Mouse (Mus musculus) limb, embryonic 14.5 days (tissue): Measurements from ENCODE around the gene Efcab2. TPM values are rescaled to one million over a fixed set of nuclear protein-coding genes. Genes with fewer than 3 reads are reported as not detected.

Source experiments
- ATAC-seq: fragments of 200-750 bp; cut with Nextera tagmentation; 2 replicates; pipeline ENCODE4 v1.8.0; 2017; ENCODE audit warnings: low read depth, moderate number of reproducible peaks, moderate TSS enrichment; ENCODE audit not compliant: low FRiP score
- DNase-seq: peaks from one replicate; pipeline ENCODE4 v3.0.0-alpha.2; 2015; ENCODE audit warnings: low spot score
- H3K27ac ChIP-seq: fragments of 300-500 bp; sonication (generic); replicated peaks from 2 replicates; pipeline ENCODE4 v1.5.1; 2014; ENCODE audit warnings: low read depth, mild to moderate bottlenecking, low read length, moderate library complexity, mixed read lengths
- H3K27me3 ChIP-seq: fragments of 300-500 bp; sonication (generic); 2 replicates; pipeline ENCODE4 v1.6.1; 2014; ENCODE audit warnings: low read length, mixed read lengths; ENCODE audit not compliant: control insufficient read depth, insufficient read depth
- H3K36me3 ChIP-seq: fragments of 300-500 bp; sonication (generic); 2 replicates; pipeline ENCODE4 v1.6.1; 2014; ENCODE audit warnings: mild to moderate bottlenecking, low read length, moderate library complexity, mixed read lengths; ENCODE audit not compliant: control insufficient read depth, insufficient read depth
- H3K4me1 ChIP-seq: fragments of 300-500 bp; sonication (generic); 2 replicates; pipeline ENCODE4 v1.6.1; 2014; ENCODE audit warnings: antibody characterized with exemption, low read length, mixed read lengths; ENCODE audit not compliant: control insufficient read depth, insufficient read depth
- H3K4me2 ChIP-seq: fragments of 300-500 bp; sonication (generic); replicated peaks from 2 replicates; pipeline ENCODE4 v1.6.1; 2014; ENCODE audit warnings: low read depth, mild to moderate bottlenecking, low read length, moderate library complexity; ENCODE audit not compliant: severe bottlenecking
- H3K4me3 ChIP-seq: fragments of 300-500 bp; sonication (generic); replicated peaks from 2 replicates; pipeline ENCODE4 v1.5.1; 2014; ENCODE audit warnings: low read length
- H3K9ac ChIP-seq: fragments of 300-500 bp; sonication (generic); 2 replicates; pipeline ENCODE4 v1.6.1; 2014; ENCODE audit warnings: mild to moderate bottlenecking, low read depth, low read length, moderate library complexity; ENCODE audit not compliant: severe bottlenecking
- H3K9me3 ChIP-seq: fragments of 300-500 bp; sonication (generic); 2 replicates; pipeline ENCODE4 v1.6.1; 2016; ENCODE audit warnings: low read length; ENCODE audit not compliant: control insufficient read depth
- POLR2A ChIP-seq: fragments of 200-500 bp; IDR thresholded peaks from 2 replicates; pipeline ENCODE4 v1.8.0; 2012; ENCODE audit warnings: inconsistent platforms, mild to moderate bottlenecking, moderate library complexity, borderline replicate concordance; ENCODE audit not compliant: insufficient read depth, insufficient read length; ENCODE audit errors: extremely low read depth
- WGBS: fragments of 180-500 bp; shearing (Covaris S2); extraction: QIAGEN DNeasy Blood & Tissue Kit; methylation state at CpG from one replicate; pipeline ENCODE4 v1.1.7; 2014; 5-methylcytosine and 5-hydroxymethylcytosine counted together
- polyA plus RNA-seq, 2 experiments: library from polyadenylated mRNA; depleted of rRNA in 1 of 2; stranded (reverse) in 1 of 2; unstranded in 1 of 2; fragments of >200 nt; fragmentation: Nextera tagmentation in 1 of 2; extraction: Ambion mirVana in 1 of 2; gene quantifications; 2 replicates each; pipeline versions ENCODE4 v1.2.1 to v1.2.3; 2012 to 2014

Gene Efcab2
- polyA plus RNA-seq, 2 experiments = 1.4 to 5.2 TPM

- no peak for DNase-seq
- no peak overlapping the region for H3K9ac ChIP-seq
Measured at GRCm38 (mm10) chr1:178376061-178376460, 29.8 kb upstream of the Efcab2 start.

GRCm38 (mm10) chr1:178376907-178377306, 29.0 kb upstream of the Efcab2 start:
- TF ChIP-seq POLR2A = no peak
- 60% methylated on average over 2 of the region's 2 CpGs for WGBS
- no peak for ATAC-seq

More at GRCm38 (mm10) chr1:178376061-178376460, 29.8 kb upstream of the Efcab2 start:
- 78% methylated on average over 2 of the region's 2 CpGs for WGBS
- no peaks in the 10 kb centered on the region for H3K27me3 ChIP-seq
- ATAC-seq = no peak
- H3K36me3 ChIP-seq = no peaks in the 10 kb centered on the region
- no peak overlapping the region for H3K4me3 ChIP-seq
- no peak overlapping the region for H3K27ac ChIP-seq
- no peak overlapping the region for H3K4me2 ChIP-seq
- H3K9me3 ChIP-seq = no peaks in the 10 kb centered on the region
- H3K4me1 ChIP-seq = no peaks in the 10 kb centered on the region
- TF ChIP-seq POLR2A = no peak

GRCm38 (mm10) chr1:178378115-178378514, 27.8 kb upstream of the Efcab2 start:
- no peak overlapping the region for H3K27ac ChIP-seq
- H3K4me1 ChIP-seq = no peaks in the 10 kb centered on the region
- DNase-seq = no peak
- TF ChIP-seq POLR2A = no peak
- no peak overlapping the region for H3K4me3 ChIP-seq
- no peak overlapping the region for H3K9ac ChIP-seq
- H3K4me2 ChIP-seq = no peak overlapping the region
- no peaks in the 10 kb centered on the region for H3K36me3 ChIP-seq
- no peak for ATAC-seq
- H3K27me3 ChIP-seq = no peaks in the 10 kb centered on the region
- 76% methylated on average over 3 of the region's 3 CpGs for whole genome bisulfite sequencing
- no peaks in the 10 kb centered on the region for H3K9me3 ChIP-seq

More at GRCm38 (mm10) chr1:178376907-178377306, 29.0 kb upstream of the Efcab2 start:
- no peak for DNase-seq
- H3K36me3 ChIP-seq = no peaks in the 10 kb centered on the region
- H3K4me2 ChIP-seq = no peak overlapping the region
- no peaks in the 10 kb centered on the region for H3K9me3 ChIP-seq
- H3K4me1 ChIP-seq = no peaks in the 10 kb centered on the region
- H3K4me3 ChIP-seq = no peak overlapping the region
- no peak overlapping the region for H3K9ac ChIP-seq
- H3K27ac ChIP-seq = no peak overlapping the region
- H3K27me3 ChIP-seq = no peaks in the 10 kb centered on the region

- ATAC-seq (no peak), DNase-seq (no peak)
- Histone ChIP-seq H3K36me3 (no peaks in the 10 kb centered on the region), H3K4me1 (no peaks in the 10 kb centered on the region), H3K9ac (no peak overlapping the region), H3K4me2 (no peak overlapping the region), H3K4me3 (no peak overlapping the region), H3K9me3 (no peaks in the 10 kb centered on the region), H3K27me3 (no peaks in the 10 kb centered on the region), H3K27ac (no peak overlapping the region)
- WGBS = 92% methylated on average over 1 of the region's 1 CpGs
- no peak for TF ChIP-seq POLR2A
Measured at GRCm38 (mm10) chr1:178379224-178379623, 26.7 kb upstream of the Efcab2 start.

- DNase-seq (no peak), ATAC-seq (no peak)
- H3K4me1 ChIP-seq = no peaks in the 10 kb centered on the region
- H3K27me3 ChIP-seq = no peaks in the 10 kb centered on the region
- no peak overlapping the region for H3K9ac ChIP-seq
- H3K4me3 ChIP-seq = no peak overlapping the region
- no peak for TF ChIP-seq POLR2A
- no peak overlapping the region for H3K27ac ChIP-seq
- no peaks in the 10 kb centered on the region for H3K9me3 ChIP-seq
- no peak overlapping the region for H3K4me2 ChIP-seq
- H3K36me3 ChIP-seq = no peaks in the 10 kb centered on the region
Measured at GRCm38 (mm10) chr1:178382165-178382564, 23.7 kb upstream of the Efcab2 start.

GRCm38 (mm10) chr1:178388802-178389201, 17.1 kb upstream of the Efcab2 start:
- 82% methylated on average over 4 of the region's 4 CpGs for WGBS
- ATAC-seq = no peak
- no peaks in the 10 kb centered on the region for H3K9me3 ChIP-seq
- H3K27me3 ChIP-seq = no peaks in the 10 kb centered on the region
- H3K4me2 ChIP-seq = no peak overlapping the region
- no peak for DNase-seq
- TF ChIP-seq POLR2A = no peak
- H3K4me3 ChIP-seq = no peak overlapping the region
- H3K4me1 ChIP-seq = no peaks in the 10 kb centered on the region
- no peaks in the 10 kb centered on the region for H3K36me3 ChIP-seq
- no peak overlapping the region for H3K27ac ChIP-seq
- H3K9ac ChIP-seq = no peak overlapping the region
